Mouse (Mus musculus): Measurements from ENCODE around the gene Mettl21a.
"Not testable (repeated sequence)": the region's sequence is repeated elsewhere in the genome, so short reads cannot be mapped to it uniquely, and the experiment has no call there.

Gene Mettl21a

DNA sequence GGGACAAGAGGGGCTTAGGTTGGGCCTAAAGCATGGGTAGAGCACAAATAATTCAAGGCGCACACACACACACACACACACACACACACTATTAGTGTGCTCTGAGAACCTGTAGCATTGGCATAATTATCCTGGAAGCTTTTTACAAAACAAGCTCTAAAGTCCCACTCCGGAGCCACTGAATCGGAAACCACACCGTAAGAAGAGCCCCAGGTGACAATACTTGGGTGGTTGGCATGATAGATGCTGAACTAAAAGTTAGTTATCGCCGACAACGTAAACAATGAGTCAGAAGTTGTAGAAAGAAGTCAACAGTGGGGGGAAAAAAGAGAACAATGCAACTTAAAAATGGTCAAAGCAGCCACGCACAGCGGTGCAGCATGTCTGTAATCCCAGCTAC lies 2.7 kb downstream of the Mettl21a start:
- no peak for DNase-seq

DNA sequence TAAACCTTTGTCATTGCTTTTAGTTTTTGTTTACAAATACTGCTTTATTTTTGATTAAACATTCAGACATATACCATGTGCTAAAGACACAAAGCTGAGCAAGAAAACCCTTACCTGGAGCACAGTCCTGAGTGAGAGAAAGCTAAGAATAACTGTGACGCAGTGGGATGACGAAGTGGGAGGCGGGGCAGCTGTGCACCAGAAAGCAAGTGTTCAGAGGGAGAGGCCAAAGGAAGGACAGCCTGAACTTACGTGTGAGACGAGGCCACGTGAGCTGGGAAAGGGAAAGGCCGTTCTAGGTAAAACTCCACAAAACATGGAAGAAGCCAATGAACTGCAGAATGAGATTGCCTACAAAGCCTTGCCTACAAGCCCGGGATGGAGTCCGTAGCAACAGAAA lies 7.1 kb downstream of the Mettl21a start:
- no peak for DNase-seq

DNA sequence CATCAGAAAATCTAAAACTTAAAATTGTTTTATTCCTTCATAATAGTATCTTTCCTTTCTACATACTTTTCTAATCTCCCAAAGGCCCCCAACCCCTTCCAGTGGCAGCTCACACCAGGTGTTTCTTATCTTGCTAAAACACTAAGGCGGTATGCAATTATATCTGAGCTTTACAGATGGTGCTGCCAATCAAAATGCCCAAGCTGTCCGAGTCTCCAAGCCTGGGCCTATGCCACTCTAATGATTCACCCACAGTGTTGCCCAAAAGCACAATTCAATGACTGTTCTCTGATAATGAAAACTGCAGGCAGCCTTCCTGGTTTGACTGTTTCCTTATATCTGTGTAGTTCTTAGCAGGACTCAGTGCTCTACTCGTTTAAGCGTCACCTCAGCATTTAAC lies 7.9 kb downstream of the Mettl21a start:
- no peak for DNase-seq

DNA sequence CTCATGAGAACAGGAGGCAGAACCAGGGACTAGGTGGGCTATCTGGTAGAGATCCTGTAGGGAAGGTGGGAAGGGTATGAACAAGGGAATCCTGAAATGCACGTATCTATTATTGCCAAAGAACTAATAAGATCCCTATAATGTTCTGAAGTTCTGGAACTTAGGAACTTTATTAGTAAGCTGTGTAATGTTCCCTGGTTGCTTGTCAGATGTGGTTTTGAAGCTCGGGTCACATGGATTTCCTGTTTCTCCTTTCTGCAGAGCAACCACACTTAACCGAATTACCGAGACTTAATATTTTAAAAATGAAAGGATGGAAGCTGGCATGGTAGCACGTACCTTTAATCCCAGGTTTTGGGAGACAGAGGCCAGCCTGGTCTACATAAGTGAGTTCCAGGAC lies 13.7 kb downstream of the Mettl21a start:
- DNase-seq: no peak

DNA sequence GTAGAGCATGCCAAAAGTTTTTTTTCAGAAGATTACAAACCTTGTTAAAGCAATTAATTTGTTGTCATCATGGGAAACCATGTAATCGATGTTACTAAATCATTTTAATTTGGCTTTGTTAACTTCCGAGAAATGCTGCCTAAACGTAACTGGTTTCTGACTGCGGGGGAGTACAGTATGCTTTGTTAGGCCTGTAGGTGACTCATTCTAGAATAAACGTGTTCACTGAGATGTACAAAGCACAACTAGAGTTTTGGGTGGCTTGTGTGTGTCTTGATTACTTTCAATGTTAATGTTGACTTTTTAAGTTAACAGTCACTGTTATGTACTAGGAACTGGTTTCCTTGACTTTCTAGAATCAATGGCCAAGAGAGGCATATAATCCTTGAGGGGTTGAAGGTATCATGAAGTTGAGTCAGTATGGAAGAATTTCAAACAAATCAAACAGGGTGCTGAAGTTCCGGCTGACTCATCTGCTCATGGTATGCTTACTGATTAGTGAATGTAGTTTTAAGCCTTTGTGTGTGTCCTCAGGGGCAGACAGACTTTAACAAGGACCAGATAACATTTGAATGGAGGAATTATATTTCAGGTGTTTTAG lies 15.7 kb downstream of the Mettl21a start:
- DNase-seq: no peak

DNA sequence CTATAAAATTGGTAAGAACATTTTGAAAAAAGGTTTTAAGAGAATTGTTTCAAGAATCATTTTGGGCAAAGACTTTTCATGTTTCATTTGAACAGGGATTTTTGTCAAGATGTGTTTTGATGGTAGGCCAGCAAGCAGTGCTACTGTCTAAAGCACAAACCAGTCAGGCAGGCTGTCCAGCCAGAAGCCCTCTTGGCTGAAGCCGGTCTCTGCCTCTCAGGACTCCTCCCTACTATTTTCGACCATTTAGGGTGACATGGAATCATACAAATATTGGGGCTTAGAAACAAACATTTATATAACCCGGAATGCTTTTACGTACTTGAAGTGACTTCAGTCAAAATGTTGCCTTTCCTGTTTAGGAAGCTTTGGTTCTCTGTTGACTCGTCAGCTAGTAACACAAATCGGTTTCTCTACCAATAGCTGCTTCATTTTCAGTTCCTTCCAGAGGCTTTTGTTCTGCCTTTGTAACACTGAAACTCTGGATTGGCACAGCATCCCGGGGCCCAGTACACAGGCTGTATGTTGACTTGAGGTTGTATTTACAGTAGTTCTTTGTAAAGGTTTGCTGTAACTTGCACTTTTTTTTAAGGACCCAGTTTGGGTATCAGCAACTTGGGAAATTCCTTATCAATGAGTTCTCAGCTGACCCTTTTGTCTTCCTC lies 16.5 kb downstream of the Mettl21a start:
- no peak for DNase-seq

DNA sequence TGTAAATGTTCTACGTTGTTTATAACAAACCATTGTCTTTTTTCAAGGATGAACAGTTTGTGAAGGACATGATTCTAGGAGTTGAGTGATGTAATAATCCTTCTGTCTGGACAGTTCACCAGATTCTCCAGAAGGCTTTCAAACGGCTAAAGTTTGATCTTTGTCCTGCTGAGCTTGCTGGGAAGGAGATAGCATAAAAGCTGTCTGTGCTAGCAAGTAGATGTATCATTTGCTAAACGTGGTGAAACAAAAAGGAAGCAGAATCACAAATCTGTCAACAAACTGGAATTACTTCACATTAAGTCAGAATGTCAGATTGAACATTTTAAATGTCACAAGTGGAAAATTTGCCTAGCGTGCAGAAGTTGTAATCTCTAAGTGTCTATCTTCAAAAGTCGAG lies 18.1 kb downstream of the Mettl21a start:
- no peak for DNase-seq

DNA sequence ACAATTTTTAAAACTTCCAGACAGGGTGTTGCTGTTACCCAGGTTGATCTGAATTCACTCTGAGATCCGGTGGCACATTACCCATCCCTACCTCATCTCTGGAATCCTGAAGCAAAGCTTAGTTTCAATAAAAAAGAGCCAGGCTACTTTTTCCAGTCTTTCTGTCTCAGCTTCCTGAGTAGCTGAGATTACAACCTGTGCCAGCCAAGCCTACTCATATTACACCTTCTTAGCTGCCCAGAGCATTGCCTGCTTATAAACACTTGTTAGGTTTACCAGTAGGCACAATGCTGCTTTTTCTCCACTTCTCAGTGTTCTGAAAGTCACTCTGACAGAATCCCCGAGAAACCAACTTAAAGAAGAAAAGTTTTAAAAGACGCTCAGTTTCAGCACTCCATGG lies 38.2 kb downstream of the Mettl21a start:
- no peak for DNase-seq

DNA sequence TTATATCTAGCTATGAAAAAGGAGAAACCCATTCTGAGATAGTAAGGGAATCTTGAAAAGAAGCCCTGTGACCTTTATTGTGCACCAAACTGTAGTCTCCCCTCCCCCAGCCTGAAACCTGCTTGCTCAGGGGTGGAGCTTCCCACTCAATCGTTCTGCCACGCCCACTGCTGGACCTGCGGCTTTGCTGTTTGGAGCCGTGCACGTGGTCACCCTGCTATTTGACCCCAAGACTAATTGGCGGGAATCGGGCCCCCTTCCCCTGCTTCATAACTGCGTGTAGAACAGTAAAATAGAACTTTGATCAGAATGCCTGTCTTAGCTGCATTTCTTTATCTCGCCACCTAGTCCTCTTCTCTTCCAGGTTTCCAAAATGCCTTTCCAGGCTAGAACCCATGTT lies 39.1 kb downstream of the Mettl21a start:
- DNase-seq: not testable (repeated sequence)

DNA sequence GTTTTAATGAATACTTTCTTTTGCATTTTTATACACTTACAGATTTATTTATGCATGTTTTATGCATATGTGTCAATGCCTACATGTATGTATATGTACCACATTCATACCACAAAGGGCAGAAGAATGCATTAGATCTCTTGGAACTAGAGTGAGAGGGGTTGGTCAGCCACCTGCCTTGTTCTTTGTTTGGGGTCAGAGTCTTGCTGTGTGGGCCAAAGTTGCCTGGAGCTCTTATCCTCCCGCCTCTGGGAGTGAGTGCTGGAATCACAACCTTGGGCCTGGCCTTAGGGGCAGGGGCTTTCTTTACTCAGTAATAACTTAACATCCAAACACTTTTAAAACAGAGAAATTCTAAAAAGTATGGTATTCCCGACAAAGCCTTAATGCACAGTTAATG lies 40.3 kb downstream of the Mettl21a start:
- no peak for DNase-seq

DNA sequence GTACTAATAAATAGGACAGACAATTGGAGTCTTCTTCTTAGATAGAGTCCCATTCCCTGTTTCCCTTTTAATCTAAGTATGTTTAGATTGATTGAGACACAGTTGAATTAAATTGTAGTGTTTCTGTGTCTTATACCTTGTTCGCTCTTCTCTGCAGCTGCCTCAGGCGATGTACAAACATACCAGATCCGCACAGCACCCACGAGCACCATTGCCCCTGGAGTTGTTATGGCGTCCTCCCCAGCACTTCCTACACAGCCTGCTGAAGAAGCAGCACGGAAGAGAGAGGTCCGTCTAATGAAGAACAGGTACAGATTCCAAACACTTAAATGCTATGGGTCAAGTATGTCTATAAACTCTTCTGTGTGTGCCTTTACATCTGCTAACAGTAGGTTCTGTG lies 41.0 kb downstream of the Mettl21a start:
- no peak for DNase-seq

DNA sequence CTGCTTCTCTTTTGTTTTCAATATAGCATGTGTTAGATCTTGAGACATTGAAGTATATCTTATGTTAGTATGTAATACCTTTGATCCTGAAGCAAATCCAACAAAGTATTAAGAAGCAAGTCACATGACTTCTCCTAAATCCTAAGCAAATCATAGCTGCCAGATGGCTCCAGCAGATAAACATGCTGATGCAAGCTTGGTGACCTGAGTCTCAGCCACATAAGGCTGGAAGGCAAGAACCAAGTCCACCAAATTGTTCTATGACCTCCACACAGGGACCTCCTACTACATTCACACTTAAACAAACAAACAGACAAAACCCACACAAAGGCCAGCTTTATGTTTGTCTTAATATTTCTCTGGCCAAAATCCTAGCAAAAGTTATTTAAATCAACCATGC lies 48.8 kb downstream of the Mettl21a start:
- no peak for DNase-seq

DNA sequence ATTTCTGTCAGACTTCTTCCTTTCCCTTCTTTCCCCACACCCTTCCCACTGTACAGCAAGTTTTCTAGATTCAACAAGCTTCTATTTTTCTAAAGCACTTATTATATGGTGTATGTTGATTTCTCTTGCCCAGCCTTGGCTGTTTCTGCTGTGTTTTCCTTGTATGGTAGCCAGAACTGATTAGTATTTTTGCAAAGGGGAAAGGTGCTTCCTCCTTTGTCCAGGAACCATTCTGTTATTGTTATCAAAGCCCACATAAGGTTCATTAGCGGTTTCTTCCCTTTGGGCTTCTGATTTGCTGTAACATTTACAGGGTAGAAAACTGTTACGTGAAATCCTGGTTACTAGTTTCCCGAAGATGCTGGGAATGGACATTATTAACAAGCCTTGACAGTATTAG lies 56.9 kb downstream of the Mettl21a start:
- no peak for DNase-seq

Measured in thymus, postnatal 36 days (tissue).